Mouse (Mus musculus) frontal cortex, postnatal 25 days (tissue): ENCODE data around the gene Atg7.

ENCODE experiments used
- DNase-seq, 2 experiments: peaks; one replicate each; pipeline ENCODE4 v3.0.0; 2022; ENCODE audit warnings: low spot score in 2 of 2

The Atg7 gene

GRCm38 (mm10) chr6:114814882-114815650 lies 172.2 kb downstream of the Atg7 start:
- no peak for DNase-seq

GRCm38 (mm10) chr6:114817948-114818347 lies 175.1 kb downstream of the Atg7 start:
- DNase-seq: no peak

- DNase-seq: no peak
Measured at GRCm38 (mm10) chr6:114818471-114818870, 175.6 kb downstream of the Atg7 start.

DNA sequence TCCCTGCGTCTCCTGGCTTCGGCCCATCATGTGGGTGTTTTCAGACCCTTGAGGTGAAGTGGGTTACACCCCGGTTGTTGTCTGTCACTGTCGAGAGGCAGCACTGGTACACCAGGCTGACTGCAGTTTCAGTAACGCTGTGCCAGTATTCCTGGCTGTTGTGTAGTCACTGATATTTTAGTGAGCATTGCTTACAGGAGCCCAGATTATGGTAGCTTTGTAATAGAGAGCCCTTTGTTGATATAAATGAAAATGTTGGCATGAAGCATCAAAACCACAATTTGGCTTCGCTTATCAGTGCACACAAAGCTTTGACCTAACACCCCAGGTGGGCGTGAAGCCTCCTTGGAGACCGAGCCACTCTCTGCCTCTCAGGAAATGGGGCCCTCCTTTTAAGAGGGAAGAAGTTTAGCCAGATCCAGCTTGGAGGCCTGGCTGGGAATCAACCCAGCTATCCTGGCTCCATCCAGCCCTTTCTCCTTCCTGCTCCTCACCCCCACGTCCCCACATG lies 177.1 kb downstream of the Atg7 start:
- DNase-seq: no peak

DNA sequence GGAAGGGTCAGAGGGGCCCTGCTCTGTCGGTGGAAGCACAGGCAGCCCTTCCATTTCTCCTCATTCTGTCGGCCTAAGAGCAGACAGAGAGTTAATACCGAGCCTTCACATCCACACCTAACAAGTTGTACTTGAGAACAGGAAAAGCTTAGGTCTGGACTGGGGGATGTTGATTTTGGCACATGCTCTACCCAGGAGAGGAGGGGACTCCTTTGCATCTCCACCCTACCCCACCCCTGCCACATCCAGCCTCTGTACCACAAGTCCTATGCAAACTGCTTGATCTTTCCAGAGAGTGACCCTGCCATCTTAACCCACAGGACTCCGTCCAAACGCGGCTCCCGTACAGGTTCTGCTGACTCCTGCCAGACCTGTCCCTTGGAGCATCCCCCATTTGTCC lies 178.7 kb downstream of the Atg7 start:
- no peak for DNase-seq

DNA sequence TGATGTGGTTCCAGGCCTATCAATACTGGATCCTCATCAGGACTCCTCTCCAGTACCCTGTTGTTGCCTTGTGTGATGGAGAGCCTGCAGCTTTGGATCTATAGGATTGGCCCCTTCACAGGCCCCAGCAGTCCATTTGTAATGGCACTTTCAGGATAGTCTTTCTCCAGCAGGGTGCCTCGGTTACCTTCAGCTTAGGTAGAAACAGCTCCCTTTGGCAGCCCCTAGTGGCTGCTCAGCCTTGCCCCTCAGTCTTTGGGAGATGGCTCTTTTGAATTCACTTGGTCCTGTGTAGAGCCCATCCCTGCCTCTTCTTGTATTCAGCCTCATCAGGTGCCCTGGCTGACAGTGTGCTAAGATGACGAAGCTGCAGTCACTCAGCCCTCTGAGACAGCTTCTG lies 184.0 kb downstream of the Atg7 start:
- DNase-seq: no peak

DNA sequence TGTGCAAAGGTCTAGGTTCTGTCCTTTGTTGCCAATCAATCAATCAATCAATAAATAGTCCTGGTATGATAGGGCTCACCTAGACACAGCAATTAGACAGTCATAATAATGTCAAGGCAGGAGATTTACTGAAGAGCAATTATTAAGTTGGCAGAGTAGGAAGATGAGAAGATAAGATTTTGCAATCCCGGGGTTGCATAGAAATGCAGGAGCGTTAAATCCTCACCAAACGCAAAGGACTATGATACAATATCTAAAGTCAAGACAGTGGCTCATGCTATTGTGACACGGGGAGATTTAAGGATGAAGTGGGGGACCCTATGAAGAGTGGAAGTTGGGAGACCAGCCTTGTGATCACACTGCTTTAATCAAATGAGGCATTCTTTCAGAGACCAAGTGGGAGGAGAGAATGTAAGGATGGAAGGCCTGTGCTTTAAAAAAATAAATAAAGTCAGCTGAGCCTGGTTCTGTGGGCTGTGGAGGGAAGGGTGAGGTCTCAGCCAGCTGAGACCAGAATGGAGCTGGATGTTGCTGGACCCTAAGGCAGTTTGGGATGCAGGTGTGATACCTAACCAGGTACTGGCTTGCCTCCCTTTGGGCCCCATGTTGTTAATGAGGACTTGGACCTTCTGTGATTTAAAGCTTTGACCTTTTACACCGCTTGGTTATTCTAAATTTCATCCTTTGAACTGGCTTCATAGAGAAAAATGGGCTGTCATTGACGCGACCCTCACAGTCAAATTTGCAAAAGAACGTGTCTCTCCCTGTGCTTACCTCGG lies 187.0 kb downstream of the Atg7 start:
- no peak for DNase-seq

DNA sequence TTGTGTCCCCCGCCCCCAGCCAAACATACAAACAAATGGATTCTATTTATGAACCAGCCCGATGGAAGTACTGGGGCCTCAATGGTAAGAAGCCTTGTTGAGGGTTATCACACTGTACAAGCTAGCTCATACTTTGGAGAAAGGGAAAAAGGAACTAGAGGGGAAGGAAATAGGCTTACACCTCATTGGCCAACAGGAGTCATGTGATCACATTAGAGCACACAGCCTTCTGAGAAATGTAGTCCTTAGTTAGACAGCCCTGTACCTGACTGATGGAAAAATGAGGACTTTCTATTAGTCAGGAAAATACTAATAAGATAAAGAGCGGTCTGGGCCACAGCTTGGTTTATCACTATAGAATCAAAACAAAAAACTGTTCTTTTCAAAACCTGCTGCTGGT lies 188.9 kb downstream of the Atg7 start:
- no peak for DNase-seq

GRCm38 (mm10) chr6:114833058-114833685 lies 190.3 kb downstream of the Atg7 start:
- no peak for DNase-seq

- DNase-seq: no peak
Measured at GRCm38 (mm10) chr6:114833791-114834346, 191.0 kb downstream of the Atg7 start.

DNA sequence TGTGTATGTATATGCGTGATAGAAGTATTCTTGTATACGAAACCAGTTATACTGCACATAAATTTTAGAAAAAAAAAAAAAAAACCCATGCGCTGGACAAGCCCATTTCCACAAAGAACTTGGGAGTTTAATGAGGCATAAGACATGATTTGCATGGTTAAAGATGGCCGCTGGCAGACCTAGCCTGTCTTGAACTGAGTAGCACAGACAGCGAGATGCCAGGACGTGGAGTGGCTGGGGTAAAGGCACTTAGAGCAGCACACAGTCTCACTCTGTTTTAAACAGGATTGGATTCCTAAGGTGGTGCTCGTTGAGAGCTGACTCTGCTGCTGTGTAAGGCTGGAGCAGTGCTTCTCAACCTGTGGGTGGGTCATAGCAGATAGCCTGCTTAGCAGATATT lies 192.4 kb downstream of the Atg7 start:
- DNase-seq: no peak

- no peak for DNase-seq
Measured at GRCm38 (mm10) chr6:114835752-114836151, 192.9 kb downstream of the Atg7 start.

- no peak for DNase-seq
Measured at GRCm38 (mm10) chr6:114836433-114836832, 193.5 kb downstream of the Atg7 start.

DNA sequence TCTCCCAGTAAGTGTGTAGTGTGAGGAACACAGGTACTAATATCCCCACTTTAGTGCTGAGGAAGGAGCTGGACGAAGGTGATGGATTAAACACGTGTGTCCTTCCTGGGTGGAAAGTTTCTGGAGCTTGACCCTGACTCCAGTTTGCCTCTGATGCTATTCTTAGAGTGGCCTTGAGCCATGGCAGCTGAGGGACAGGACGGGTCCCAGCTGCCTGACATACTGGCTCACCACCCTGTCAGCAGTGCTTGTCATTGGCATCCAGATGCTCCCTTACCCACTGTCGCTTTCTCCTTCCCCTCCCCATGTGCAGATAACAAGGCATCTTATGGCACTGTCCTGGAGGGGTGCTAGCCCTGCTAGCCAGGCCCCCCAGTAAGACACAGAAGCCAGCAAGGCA lies 196.0 kb downstream of the Atg7 start:
- no peak for DNase-seq

GRCm38 (mm10) chr6:114840012-114840411 lies 197.1 kb downstream of the Atg7 start:
- no peak for DNase-seq

- DNase-seq: no peak
Measured at GRCm38 (mm10) chr6:114842131-114842530, 199.2 kb downstream of the Atg7 start.

DNA sequence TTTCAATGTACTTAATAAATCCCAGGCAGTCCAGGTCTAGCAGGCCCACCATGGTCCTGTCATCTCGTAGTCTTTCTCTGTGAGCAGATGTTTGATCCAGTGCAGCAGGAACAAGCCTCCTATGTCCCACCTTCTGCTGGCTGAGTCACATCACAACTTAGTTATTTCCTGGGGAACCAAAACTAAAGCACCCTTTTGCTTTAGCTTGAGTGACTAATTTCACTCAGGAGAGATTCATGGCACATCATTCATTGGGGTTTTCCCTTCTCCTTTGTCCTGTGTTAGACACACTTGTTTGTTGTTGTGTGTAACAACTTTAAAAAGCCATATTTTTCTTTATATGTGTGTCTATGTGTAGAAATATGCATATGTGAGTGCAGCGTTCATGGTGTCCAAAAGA lies 200.0 kb downstream of the Atg7 start:
- no peak for DNase-seq

- no peak for DNase-seq
Measured at GRCm38 (mm10) chr6:114846153-114846772, 203.4 kb downstream of the Atg7 start.

- DNase-seq: no peak
Measured at GRCm38 (mm10) chr6:114847582-114848174, 204.8 kb downstream of the Atg7 start.

GRCm38 (mm10) chr6:114848761-114849160 lies 205.9 kb downstream of the Atg7 start:
- no peak for DNase-seq

GRCm38 (mm10) chr6:114849787-114850186 lies 206.9 kb downstream of the Atg7 start:
- DNase-seq: no peak
